Mouse (Mus musculus) heart, adult 8-10 months (tissue): ENCODE results near the gene Rhox3a. TPM values are rescaled to one million over a fixed set of nuclear protein-coding genes. Genes with fewer than 3 reads are reported as not detected.
"Not testable (repeated sequence)": the region's sequence is repeated elsewhere in the genome, so short reads cannot be mapped to it uniquely, and the experiment has no call there.

ENCODE experiments used
- DNase-seq: peaks from one replicate; pipeline ENCODE4 v3.0.0; 2022; ENCODE audit warnings: low spot score
- total RNA-seq, 4 experiments: library from RNA; stranded (reverse); gene quantifications; 2 replicates each; pipeline ENCODE4 v1.2.4; 2022

The Rhox3a gene
- total RNA-seq: not detected

DNA sequence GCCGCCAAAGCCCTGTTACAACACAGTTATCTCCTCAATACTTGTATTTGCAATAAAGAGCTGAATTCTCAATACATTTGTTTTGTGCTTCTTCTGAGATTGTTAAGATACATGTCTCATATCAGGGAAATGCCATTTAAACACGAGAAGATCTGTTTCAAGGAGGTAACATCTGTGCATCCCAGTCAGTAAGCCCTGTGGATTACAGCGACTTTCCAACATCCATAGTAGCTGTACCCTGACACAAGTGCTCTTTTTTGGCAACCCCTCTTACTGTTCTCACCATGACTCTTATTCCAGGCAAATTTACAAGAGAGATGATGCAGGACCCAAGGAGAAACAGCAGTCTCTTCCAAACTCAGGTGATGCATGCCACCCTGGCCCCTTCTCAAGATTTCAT, at the start of gene Rhox3a:
TSS of gene Rhox3a (plus strand) at position 301 of the 400 bp plus-strand sequence.
- DNase-seq: not testable (repeated sequence)

DNA sequence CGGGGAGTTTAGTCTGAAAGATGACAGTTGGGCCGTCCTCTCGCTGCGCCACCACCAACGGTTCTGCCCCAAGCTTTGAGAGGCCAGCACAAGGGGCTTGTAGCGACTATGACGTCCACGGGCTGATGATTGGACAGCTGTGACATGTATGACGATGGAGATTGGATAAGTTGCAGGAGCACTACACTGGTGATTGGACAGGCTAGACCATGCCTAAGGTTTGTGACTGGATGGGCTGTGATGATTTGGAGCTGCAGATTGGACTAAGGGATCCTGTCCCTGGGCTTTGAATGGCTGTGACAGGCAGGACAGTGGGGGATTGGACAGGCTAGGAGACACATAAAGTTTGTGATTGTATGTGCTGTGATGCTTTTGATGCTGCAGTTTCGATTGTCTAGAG, 38.8 kb upstream of the Rhox3a start, which contains the start of gene Gm9:
TSS of gene Gm9 (minus strand) at position 101 of the 400 bp plus-strand sequence.
- no peak for DNase-seq

DNA sequence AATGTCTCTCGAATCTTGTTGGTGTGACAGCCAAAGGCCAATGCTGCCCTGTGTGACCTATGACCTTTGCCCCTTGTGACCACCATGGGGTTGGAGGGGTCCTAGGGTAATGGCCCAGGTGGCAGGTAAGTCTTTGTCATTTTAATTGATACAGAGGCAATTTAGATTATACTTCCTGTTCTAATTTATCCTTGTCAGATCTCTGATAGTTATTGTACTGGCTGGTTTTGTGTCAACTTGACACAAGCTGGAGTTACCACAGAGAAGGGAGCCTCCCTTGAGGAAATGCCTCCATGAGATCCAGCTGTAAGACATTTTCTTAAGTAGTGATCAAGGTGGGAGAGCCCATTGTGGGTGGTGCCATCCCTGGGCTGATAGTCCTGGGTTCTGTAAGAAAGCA, 27.6 kb upstream of the Rhox3a start, which contains the start of gene Rhox1:
TSS of gene Rhox1 (minus strand) at position 101 of the 400 bp plus-strand sequence.
- not testable (repeated sequence) for DNase-seq

DNA sequence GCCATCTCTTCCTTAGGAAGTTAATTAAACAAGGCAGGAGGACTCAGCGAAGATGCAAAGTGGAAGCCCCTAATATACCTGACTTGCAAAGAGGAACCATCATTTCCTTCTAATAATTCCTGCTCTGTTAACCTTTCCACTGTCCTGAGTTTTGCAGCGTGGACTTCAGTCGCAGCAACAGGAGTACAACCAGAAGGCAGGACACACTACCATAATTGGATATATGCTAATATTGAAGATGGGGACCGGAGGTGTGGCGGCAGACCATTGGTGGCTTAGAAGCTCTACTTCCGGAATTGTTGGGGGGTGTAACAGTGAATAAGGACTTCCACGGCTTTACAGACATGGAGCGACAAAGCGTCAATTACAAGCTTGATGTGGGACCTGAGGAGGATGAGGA, 5.0 kb upstream of the Rhox3a start, which contains the start of gene Rhox2a:
TSS of gene Rhox2a (plus strand) at position 301 of the 400 bp plus-strand sequence.
- not testable (repeated sequence) for DNase-seq

DNA sequence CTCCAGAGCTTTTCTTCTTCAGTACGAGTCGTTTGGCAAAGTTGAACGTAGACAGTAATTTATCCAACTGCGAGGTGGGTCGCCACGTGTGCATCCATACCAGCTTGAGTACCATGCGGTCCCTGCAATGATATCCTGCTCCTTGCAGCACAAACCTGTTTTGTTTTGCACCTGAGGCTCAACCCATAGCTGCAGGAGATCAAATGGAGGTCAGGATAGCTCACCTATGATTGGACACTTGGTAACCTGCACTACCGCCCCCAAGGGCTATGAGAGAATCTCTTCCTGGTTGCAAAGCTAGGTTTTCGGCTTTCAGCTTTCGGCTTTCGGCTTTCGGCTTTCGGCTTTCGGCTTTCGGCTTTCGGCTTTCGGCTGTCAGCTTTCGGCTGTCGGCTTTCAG, 15.3 kb downstream of the Rhox3a start, which contains the start of gene Rhox4a:
TSS of gene Rhox4a (plus strand) at position 301 of the 400 bp plus-strand sequence.
- DNase-seq: not testable (repeated sequence)

Other genes starting within 250 kb of the Rhox3a start
- gene Sowahd, start 201.1 kb upstream of the Rhox3a start, total RNA-seq: not detected
- 100 to 1,000 TPM; 254 to 346 (median 312) TPM for gene Rpl39, start 164.5 kb upstream of the Rhox3a start, total RNA-seq
- 10 to 100 TPM in 1 of 4 experiments, 1 to 10 TPM in 3; 6.6 to 10.5 (median 7.5) TPM for gene Upf3b, start 139.6 kb upstream of the Rhox3a start, total RNA-seq
- gene Nkap, start 123.1 kb upstream of the Rhox3a start, total RNA-seq: 10 to 100 TPM; 10.2 to 11.2 (median 10.6) TPM
- gene Akap14, start 81.1 kb upstream of the Rhox3a start, total RNA-seq: not detected
- gene Ndufa1, start 58.8 kb upstream of the Rhox3a start, total RNA-seq: 1,000 to 10,000 TPM in 1 of 4 experiments, 100 to 1,000 TPM in 3; 768 to 1,020 (median 863) TPM
- gene Rnf113a1, start 58.7 kb upstream of the Rhox3a start, total RNA-seq: 1 to 10 TPM; 1.4 to 2.1 (median 1.8) TPM
- not detected for gene Gm9, start 38.9 kb upstream of the Rhox3a start, total RNA-seq
- not detected for gene Rhox1, start 27.7 kb upstream of the Rhox3a start, total RNA-seq
- gene Rhox2a, start 4.9 kb upstream of the Rhox3a start, total RNA-seq: not detected
- gene Rhox4a, start 15.4 kb downstream of the Rhox3a start, total RNA-seq: not detected
- gene Rhox3a2, start 130.1 kb downstream of the Rhox3a start, total RNA-seq: not detected
- gene Rhox4a2, start 140.9 kb downstream of the Rhox3a start, total RNA-seq: not detected
- gene Rhox2b, start 162.1 kb downstream of the Rhox3a start, total RNA-seq: not detected
- gene Rhox4b, start 182.6 kb downstream of the Rhox3a start, total RNA-seq: not detected
- gene Rhox2c, start 203.8 kb downstream of the Rhox3a start, total RNA-seq: under 1 TPM in 1 of 4 experiments, not detected in 3; 0.85 TPM
- gene Rhox3c, start 208.7 kb downstream of the Rhox3a start, total RNA-seq: not detected
- not detected for gene Rhox4c, start 230.4 kb downstream of the Rhox3a start, total RNA-seq
- not detected for gene Rhox2d, start 243.5 kb downstream of the Rhox3a start, total RNA-seq